Mouse (Mus musculus) testis, adult 2 months (tissue): ENCODE data around the gene Stk39.

Experiments used
- CTCF ChIP-seq: fragments of 200-500 bp; IDR thresholded peaks from 2 replicates; pipeline ENCODE4 v1.5.1; 2012; ENCODE audit warnings: low read depth, mild to moderate bottlenecking, inconsistent platforms, low read length, moderate library complexity; ENCODE audit not compliant: control insufficient read depth, insufficient read depth, insufficient replicate concordance
- POLR2A ChIP-seq: fragments of 200-500 bp; IDR thresholded peaks from 2 replicates; pipeline ENCODE4 v1.6.1; 2012; ENCODE audit warnings: low read depth, mild to moderate bottlenecking, inconsistent platforms, low read length, moderate library complexity; ENCODE audit not compliant: control insufficient read depth

DNA sequence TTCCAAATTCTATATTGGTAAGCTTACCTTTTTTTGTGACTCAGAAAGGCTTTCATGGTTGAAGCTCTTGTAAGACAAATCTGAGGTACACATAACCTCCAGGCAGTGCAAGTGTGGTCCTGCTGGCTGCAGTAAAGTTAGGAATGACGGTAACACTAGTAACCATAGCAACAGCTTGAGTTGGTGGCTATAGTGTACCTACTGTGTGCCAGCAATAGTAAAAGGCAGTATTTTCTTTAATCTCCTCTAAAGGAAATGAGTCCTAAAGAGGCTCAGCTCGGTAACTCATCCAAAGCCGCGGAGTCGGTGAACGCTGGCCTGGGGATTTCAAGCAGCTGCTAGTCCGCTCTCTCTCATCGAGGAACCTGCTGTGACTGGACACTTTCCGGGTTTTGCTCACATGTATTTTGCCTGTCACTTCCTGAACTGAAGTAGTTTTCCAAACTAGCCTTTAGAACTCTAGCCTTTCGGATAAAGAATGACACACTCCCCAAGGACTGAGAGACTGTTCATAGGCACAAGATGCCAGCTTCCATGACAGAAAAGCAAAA, 85.7 kb downstream of the Stk39 start:
- no peak for TF ChIP-seq POLR2A
- no peak for TF ChIP-seq CTCF
